Mouse (Mus musculus): ENCODE data around the gene Shisa9. TPM values are rescaled to one million over a fixed set of nuclear protein-coding genes. Genes with fewer than 3 reads are reported as not detected.

The Shisa9 gene
- total RNA-seq, 1 experiment from 2014 or later = 3.0 TPM

- no peak for DNase-seq
Measured at GRCm38 (mm10) chr16:12052051-12052450, 68.1 kb downstream of the Shisa9 start.

GRCm38 (mm10) chr16:12072573-12072972 is 88.7 kb downstream of the Shisa9 start:
- no peak for DNase-seq

- DNase-seq = peak; percentile 65
Measured at GRCm38 (mm10) chr16:12076270-12076669, 92.4 kb downstream of the Shisa9 start.

GRCm38 (mm10) chr16:12076700-12077099 is 92.8 kb downstream of the Shisa9 start:
- no peak for DNase-seq

- DNase-seq = no peak
Measured at GRCm38 (mm10) chr16:12083082-12083481, 99.2 kb downstream of the Shisa9 start.

- DNase-seq = no peak
Measured at GRCm38 (mm10) chr16:12090604-12091235, 106.8 kb downstream of the Shisa9 start.

GRCm38 (mm10) chr16:12093253-12093652 is 109.3 kb downstream of the Shisa9 start:
- no peak for DNase-seq

GRCm38 (mm10) chr16:12094784-12095315 is 110.9 kb downstream of the Shisa9 start:
- DNase-seq = no peak

- no peak for DNase-seq
Measured at GRCm38 (mm10) chr16:12095365-12095764, 111.5 kb downstream of the Shisa9 start.

GRCm38 (mm10) chr16:12108436-12108835 is 124.5 kb downstream of the Shisa9 start:
- no peak for DNase-seq

- no peak for DNase-seq
Measured at GRCm38 (mm10) chr16:12110851-12111437, 127.0 kb downstream of the Shisa9 start.

- peak; percentile 57 for DNase-seq
Measured at GRCm38 (mm10) chr16:12114396-12114795, 130.5 kb downstream of the Shisa9 start.

GRCm38 (mm10) chr16:12115040-12115856 is 131.3 kb downstream of the Shisa9 start:
- DNase-seq = no peak

GRCm38 (mm10) chr16:12116926-12117325 is 133.0 kb downstream of the Shisa9 start:
- DNase-seq = no peak

GRCm38 (mm10) chr16:12119463-12119862 is 135.6 kb downstream of the Shisa9 start:
- DNase-seq = no peak

GRCm38 (mm10) chr16:12129782-12130181 is 145.9 kb downstream of the Shisa9 start:
- DNase-seq = no peak

GRCm38 (mm10) chr16:12146666-12147065 is 162.8 kb downstream of the Shisa9 start:
- peak; percentile 40 for DNase-seq

- peak; percentile 5 for DNase-seq
Measured at GRCm38 (mm10) chr16:12151986-12152385, 168.1 kb downstream of the Shisa9 start.

GRCm38 (mm10) chr16:12154476-12154875 is 170.6 kb downstream of the Shisa9 start:
- peak; percentile 7 for DNase-seq

- no peak for DNase-seq
Measured at GRCm38 (mm10) chr16:12173482-12174041, 189.6 kb downstream of the Shisa9 start.

GRCm38 (mm10) chr16:12178031-12178430 is 194.1 kb downstream of the Shisa9 start:
- DNase-seq = no peak

GRCm38 (mm10) chr16:12189739-12190138 is 205.8 kb downstream of the Shisa9 start:
- no peak for DNase-seq

- no peak for DNase-seq
Measured at GRCm38 (mm10) chr16:12196841-12197240, 212.9 kb downstream of the Shisa9 start.
